Mouse (Mus musculus) ES-Bruce4 (cell line): Measurements from ENCODE around the gene Gpr88.

ENCODE experiments used
- CTCF ChIP-seq: IDR thresholded peaks from one replicate; pipeline ENCODE4 v1.8.1; 2011; ENCODE audit warnings: low read depth, low read length
- EP300 ChIP-seq: IDR thresholded peaks from 2 replicates; pipeline ENCODE4 v1.6.1; 2011; ENCODE audit warnings: low read depth, low read length; ENCODE audit not compliant: insufficient read depth
- POLR2A ChIP-seq: IDR thresholded peaks from one replicate; pipeline ENCODE4 v1.8.1; 2011; ENCODE audit warnings: low read length; ENCODE audit not compliant: insufficient read depth

- no peak for TF ChIP-seq CTCF
- TF ChIP-seq POLR2A: no peak
- TF ChIP-seq EP300: no peak
Measured at GRCm38 (mm10) chr3:116301754-116302153, 48.5 kb upstream of the Gpr88 start.
